Mouse (Mus musculus): ENCODE data around the gene Klk13.

Klk13 gene

DNA sequence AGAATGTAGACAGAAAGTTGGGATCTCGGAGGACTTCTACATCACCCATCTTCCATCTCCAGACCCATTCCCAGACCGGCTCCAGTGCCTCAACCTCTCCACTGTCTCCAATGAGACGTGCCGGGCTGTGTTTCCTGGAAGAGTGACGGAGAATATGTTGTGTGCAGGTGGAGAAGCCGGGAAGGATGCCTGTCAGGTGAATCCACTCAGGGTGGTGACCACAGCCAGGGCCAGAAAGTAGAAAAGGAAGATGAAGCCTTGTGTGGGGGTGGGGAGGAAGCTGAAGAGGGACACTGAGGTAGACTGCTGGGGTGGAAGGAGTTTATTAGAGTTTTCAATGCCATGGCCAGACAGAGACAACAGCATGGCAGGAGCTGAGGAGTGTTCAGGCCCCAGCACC, 59.5 kb downstream of the Klk13 start:
- no peak for DNase-seq (ENCODE audit: extremely low spot score)

DNA sequence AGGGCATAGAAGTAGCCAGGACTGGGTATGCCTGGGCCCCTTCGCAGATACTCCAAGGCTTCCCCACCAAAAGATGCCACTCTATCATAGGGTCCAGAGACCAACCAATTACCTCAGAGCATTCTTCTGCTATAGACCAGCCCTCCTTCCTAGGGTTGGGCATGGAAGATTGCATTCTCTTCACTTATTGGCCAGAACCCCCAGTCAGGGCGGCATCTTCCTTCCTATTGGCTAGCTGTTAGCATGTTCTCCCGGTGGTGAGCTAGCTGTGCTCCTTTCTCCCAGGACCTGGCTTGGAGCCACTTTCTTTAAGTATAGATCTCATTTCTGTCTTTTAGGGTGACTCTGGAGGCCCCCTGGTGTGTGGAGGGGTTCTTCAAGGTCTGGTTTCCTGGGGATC, 60.5 kb downstream of the Klk13 start:
- DNase-seq (ENCODE audit: extremely low spot score): no peak

DNA sequence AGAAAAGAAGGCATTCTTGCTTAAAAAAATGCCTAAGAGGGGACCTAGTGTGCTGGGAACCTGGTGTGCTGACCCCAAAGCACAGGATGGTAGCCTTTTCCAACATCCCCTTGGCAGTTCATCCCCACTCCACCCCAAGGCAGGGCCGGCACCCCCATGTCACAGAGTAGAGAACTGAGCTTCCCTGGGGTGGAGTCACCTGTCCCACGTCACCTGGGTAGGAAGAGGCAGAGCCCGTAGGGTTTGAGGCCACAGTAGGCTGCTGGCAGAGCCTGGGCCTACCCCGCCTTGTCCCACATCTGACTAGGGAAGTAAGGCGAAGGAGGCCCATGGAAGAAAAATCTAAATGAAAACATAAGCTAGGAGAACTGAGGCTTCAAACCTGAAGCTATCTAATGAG, 62.0 kb downstream of the Klk13 start, which contains the start of gene Klk11:
Gene Klk11 (plus strand): TSS at position 241 of the 400 bp plus-strand sequence.
- no peak for DNase-seq (ENCODE audit: extremely low spot score)

DNA sequence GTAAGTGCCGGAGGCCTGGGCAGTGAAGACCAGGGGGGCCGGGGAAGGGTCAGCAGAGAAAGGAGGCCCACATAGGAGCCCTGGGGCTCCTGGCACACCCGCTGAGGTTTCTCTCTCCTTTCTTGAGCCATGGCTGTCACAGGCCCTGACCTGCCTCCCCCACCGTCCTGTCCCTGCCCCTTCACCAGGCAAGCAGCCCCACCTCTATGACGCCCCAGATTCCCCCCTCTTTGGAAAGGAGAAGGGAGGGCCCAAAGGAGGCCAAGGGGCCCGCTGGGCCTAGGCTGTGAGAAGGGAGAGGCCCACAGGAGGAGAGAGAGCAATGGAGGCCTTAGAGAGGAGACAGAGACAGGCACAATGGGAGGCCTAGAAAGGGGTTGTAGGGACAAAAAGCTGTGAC, 62.4 kb downstream of the Klk13 start:
- no peak for DNase-seq (ENCODE audit: extremely low spot score)

DNA sequence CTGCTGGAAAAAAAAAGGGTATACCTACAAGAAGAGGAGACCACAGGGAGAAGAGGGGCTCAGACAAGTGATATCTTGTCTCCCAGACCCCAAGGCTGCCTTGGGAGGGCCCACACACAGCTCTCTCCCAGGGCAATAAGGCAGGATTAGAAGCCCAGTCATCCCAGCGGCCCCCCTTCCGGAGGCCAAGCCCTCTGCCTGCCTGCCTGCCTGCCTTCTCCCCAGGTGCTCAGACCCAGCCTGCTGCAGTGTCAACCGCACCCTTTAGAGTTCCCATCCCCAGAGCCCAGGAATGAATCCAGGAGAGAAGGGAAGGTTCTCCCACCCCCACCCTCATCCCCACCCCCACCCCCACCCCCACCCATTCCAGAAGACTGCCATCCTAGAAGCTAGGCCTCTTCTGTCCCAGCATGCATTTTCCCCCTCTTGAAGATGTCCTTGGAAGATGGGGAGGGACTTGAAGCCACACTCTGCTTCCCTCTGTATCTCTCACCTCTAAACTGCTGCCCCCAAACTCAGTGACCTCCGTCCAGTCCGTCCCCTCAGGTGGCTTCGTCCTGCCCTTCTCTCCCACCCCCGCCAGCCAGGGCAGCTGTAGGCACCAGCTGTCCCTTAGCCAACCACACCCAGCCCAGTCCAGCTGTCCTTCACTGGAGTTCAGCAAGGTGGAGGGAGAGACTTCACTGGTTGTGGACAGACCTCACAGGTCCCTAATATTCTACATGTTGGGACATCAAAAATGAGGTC, 63.1 kb downstream of the Klk13 start:
- no peak for DNase-seq (ENCODE audit: extremely low spot score)

DNA sequence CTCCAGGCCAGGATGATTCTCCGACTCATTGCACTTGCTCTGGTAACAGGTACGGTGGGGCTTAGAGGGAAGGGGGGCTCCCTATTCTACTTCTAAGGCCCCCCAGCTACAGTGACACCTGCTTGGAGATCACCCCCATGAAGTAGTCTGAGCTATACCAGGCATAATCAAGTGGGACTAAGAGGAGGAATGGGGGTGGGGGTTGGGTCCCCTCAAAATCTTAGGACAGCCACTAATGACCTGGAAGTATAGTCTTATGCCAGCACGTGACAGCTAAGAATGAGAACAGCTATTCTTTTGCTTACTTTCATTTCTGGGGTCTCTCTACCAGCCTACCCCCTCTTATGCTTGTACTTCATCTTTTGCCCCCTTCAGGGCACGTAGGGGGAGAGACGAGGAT, 64.1 kb downstream of the Klk13 start:
- no peak for DNase-seq (ENCODE audit: extremely low spot score)
